Mouse (Mus musculus) spleen, adult 2 months (tissue): ENCODE measurements around the gene Dnase2b. TPM values are rescaled to one million over a fixed set of nuclear protein-coding genes. Genes with fewer than 3 reads are reported as not detected.

ENCODE experiments used
- DNase-seq, 2 experiments: peaks; one replicate each; pipeline versions ENCODE4 v3.0.0 to v3.0.0-alpha.2; 2012 to 2021; ENCODE audit warnings: low spot score in 2 of 2, low read depth in 1 of 2
- H3K27ac ChIP-seq: fragments of 200-500 bp; 2 replicates; pipeline ENCODE4 v1.5.1; 2012; ENCODE audit warnings: low read length, inconsistent platforms; ENCODE audit not compliant: insufficient read depth
- H3K27me3 ChIP-seq: fragments of 200-500 bp; 2 replicates; pipeline ENCODE4 v1.6.1; 2012; ENCODE audit warnings: mild to moderate bottlenecking, moderate library complexity, low read length, inconsistent platforms; ENCODE audit not compliant: control insufficient read depth, insufficient read depth
- H3K36me3 ChIP-seq: fragments of 200-500 bp; 2 replicates; pipeline ENCODE4 v1.6.1; 2012; ENCODE audit warnings: mild to moderate bottlenecking, low read length, inconsistent platforms; ENCODE audit not compliant: control insufficient read depth, insufficient read depth
- H3K4me1 ChIP-seq: fragments of 200-500 bp; 2 replicates; pipeline ENCODE4 v1.6.1; 2011; ENCODE audit warnings: inconsistent platforms; ENCODE audit not compliant: control insufficient read depth, insufficient read depth, insufficient read length
- H3K4me3 ChIP-seq: fragments of 200-500 bp; 2 replicates; pipeline ENCODE4 v1.5.1; 2011; ENCODE audit warnings: mild to moderate bottlenecking, inconsistent platforms; ENCODE audit not compliant: insufficient read depth, insufficient read length; ENCODE audit errors: extremely low read depth
- CTCF ChIP-seq: fragments of 200-500 bp; IDR thresholded peaks from 2 replicates; pipeline ENCODE4 v1.5.1; 2011; ENCODE audit warnings: mild to moderate bottlenecking, inconsistent platforms; ENCODE audit not compliant: insufficient read depth, insufficient read length, insufficient replicate concordance; ENCODE audit errors: extremely low read depth
- POLR2A ChIP-seq: fragments of 200-500 bp; IDR thresholded peaks from 2 replicates; pipeline ENCODE4 v1.6.1; 2011; ENCODE audit warnings: low read depth, low read length, inconsistent platforms
- WGBS: fragments of 180-500 bp; shearing (Covaris S2); methylation state at CpG from one replicate; pipeline ENCODE4 v1.1.7; 2018; 5-methylcytosine and 5-hydroxymethylcytosine counted together
- polyA plus RNA-seq: library from polyadenylated mRNA; depleted of rRNA; stranded (reverse); fragments of >200 nt; gene quantifications from 2 replicates; pipeline ENCODE4 v1.2.3, GENCODE M21; 2012; rRNA removed

Dnase2b gene
- polyA plus RNA-seq: not detected in 2 replicates

DNA sequence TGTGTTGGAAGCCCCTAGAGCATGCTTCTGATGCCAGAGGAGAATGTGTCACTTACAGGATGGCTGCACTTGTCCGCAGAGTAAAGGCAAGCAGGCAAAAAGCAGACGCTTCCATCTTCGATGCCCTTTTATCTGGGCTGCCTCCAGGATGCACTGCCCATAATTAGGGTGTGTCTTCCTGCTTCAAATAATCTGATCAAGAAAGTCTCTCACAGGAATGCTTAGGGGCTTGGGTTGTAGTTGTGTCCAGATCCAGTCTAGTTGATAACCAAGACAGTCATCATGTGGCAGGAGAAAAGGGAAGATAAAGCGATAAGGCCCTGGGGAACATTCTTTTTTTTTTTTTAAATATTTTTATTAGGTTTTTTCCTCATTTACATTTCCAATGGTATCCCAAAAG is at the start of gene Dnase2b:
Gene Dnase2b, minus strand, starts transcription at position 101 of the 400 bp plus-strand sequence.
- TF ChIP-seq CTCF (no peak), POLR2A (no peak)
- no peak for DNase-seq
- Histone ChIP-seq H3K27ac (no peak within 1 kb of the TSS), H3K4me1 (no peaks in the 10 kb centered on the region), H3K36me3 (no peaks in the 10 kb centered on the region), H3K4me3 (no peak within 1 kb of the TSS), H3K27me3 (no peaks in the 10 kb centered on the region)
- 88% methylated on average over 4 of the region's 4 CpGs for WGBS

DNA sequence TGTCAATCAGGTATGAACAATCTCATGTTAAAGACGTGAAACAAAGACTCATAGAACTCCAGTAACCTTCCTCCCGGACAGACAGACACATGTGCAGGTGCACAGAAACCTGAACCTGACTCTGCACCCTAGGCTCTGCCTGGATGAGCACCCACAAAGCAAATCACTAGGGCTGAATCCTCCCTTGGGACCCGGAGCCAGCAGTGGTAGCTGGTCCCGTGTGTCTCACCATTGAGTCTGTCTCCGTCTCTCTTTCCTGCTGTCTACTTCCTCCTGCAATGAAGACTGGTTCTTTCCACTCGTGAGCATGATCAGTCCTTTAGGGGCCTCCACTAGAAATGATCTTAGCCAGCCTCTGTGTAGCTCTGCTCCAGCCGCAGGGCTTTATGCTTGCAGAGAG is 46.5 kb upstream of the Dnase2b start:
- TF ChIP-seq POLR2A (no peak), CTCF (no peak)
- Histone ChIP-seq H3K27ac (no peak overlapping the region), H3K4me1 (no peaks in the 10 kb centered on the region)

DNA sequence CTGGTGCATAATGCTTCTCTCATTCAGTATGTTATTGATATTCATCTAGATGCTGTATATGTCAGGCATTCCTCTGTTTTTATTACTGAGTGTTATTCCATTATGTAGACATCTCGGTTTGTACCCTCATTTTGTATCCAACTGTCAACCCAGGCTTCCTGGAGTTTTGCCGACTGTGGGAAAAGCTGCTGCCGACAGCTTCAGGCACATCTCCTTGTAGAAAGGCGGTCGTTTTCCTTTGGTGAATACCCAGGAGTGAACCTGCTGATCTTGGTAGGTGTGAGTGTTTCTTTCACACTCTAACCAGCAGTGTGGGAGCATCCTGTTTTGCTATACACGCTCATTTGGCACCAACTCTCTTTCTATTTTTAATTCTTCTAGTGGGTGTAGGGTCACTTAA is 45.6 kb upstream of the Dnase2b start:
- Histone ChIP-seq H3K36me3 (no peaks in the 10 kb centered on the region), H3K27ac (no peak overlapping the region), H3K27me3 (no peaks in the 10 kb centered on the region), H3K4me1 (no peaks in the 10 kb centered on the region), H3K4me3 (no peak overlapping the region)
- DNase-seq: no peak
- TF ChIP-seq CTCF: no peak
- 72% methylated on average over 6 of the region's 6 CpGs for WGBS

More for the DNA sequence above, 46.5 kb upstream of the Dnase2b start:
- no peak overlapping the region for H3K4me3 ChIP-seq
- H3K36me3 ChIP-seq: no peaks in the 10 kb centered on the region
- H3K27me3 ChIP-seq: no peaks in the 10 kb centered on the region
- 60% methylated on average over 7 of the region's 7 CpGs for WGBS
- DNase-seq: no peak

DNA sequence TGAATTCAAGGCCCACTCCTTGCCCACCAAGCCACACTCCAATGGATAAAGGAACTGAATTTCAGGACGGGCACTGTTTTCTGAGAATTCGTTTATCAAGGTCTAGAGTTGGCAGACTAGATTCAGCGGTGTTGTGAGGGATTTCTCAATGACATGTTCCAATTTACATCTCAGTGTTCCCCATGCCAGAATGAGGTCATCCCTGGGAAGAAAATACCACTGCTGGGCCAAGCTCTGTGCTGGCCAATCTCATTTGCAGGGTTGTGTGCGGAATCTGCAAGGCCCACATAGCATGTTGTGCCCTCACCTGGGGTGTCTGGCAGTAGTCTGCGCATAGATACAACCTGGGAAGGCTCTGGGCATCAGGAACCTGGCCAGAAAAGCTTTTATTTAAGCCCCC is 43.9 kb upstream of the Dnase2b start:
- H3K27me3 ChIP-seq: no peaks in the 10 kb centered on the region
- 94% methylated on average over 5 of the region's 5 CpGs for WGBS
- no peak overlapping the region for H3K4me3 ChIP-seq
- no peak for DNase-seq
- H3K4me1 ChIP-seq: peaks cover 2% of the 10 kb centered on the region; the same call in 1 of the 2 replicates
- no peaks in the 10 kb centered on the region for H3K36me3 ChIP-seq
- TF ChIP-seq POLR2A (no peak), CTCF (no peak)
- no peak overlapping the region for H3K27ac ChIP-seq

DNA sequence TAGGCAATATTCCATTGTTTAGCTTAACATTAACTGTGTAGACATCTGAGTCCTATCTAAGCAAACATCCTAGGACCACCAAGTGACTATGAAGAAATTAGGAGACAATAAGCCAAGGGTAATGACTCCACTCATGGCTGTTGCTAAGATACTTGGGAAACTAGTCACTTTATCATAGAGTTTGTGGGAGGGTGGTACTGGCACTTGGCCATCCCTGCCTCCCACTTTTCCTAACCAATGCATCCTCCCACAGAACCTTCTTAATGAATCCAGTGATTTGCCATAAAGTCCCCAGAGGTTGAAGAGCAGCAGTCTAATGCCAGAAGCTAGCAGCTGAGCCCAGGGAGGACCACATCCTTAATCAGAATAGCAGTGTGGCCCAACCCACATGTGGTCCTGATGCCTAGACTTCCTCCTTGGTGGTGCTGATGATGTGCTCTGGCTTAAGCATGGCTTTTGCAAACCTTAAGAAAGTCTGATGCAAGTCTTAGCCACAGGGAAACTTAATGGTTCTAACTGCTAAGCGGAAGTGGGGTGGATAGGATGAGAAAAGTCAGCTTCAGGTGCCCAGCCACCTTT is 42.8 kb upstream of the Dnase2b start:
- H3K4me1 ChIP-seq: peaks cover 2% of the 10 kb centered on the region; the same call in 1 of the 2 replicates
- TF ChIP-seq POLR2A (no peak), CTCF (no peak)

DNA sequence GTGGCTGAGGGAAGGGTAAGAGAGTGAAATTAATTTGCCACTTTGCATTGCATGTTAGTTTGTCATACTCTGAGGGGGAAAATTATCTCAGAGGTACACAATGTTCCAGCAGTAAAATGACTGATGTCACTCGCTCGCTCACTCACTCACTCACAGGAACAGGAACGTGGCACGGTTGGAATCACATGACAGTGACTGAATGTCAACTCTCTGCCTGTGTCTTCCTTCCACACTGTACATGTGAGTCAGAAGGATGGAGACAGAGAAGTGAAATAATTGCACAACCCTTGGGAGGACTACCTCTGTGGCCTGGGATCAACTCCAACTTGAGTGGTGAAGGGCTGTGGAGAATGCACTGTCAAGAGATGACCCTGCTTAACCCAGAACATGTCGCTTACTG is 42.0 kb upstream of the Dnase2b start:
- TF ChIP-seq CTCF (no peak), POLR2A (no peak)
- Histone ChIP-seq H3K4me1 (peaks cover 2% of the 10 kb centered on the region; the same call in 1 of the 2 replicates), H3K27ac (no peak overlapping the region), H3K27me3 (no peaks in the 10 kb centered on the region), H3K4me3 (no peak overlapping the region), H3K36me3 (no peaks in the 10 kb centered on the region)
- 81% methylated on average over 5 of the region's 5 CpGs for WGBS
- no peak for DNase-seq

More for the DNA sequence above, 42.8 kb upstream of the Dnase2b start:
- no peak for DNase-seq
- no peak overlapping the region for H3K4me3 ChIP-seq
- no peak overlapping the region for H3K27ac ChIP-seq
- 80% methylated on average over 1 of the region's 1 CpGs for WGBS
- H3K36me3 ChIP-seq: no peaks in the 10 kb centered on the region
- no peaks in the 10 kb centered on the region for H3K27me3 ChIP-seq

DNA sequence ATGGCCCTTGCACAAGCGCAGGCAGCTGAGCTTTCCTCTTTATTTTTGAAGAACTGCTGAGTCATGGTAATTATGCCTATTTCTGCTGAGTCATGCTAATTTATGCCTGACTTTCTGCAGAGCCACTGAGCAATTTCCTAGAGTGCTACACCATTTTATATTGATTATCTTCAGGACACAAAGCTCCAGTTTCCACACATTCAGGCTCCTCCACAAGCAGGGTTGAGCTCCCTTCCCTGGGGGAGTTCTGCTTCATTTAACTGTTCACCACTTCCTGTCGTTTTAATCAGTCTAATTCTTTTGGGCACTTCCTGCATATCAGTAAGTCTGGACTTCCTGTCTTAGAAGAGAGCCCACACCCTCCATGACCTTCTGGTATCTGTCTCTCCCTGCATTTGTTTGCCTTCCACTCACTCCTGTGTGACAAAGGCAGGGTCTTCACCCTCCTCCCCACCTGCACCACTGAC is 39.7 kb upstream of the Dnase2b start:
- H3K27ac ChIP-seq: 0 out of 2 replicates have a peak overlapping the region, but pooled peaks have one; percentile 43
- WGBS: 29% methylated on average over 2 of the region's 2 CpGs
- no peaks in the 10 kb centered on the region for H3K27me3 ChIP-seq
- peaks cover 2% of the 10 kb centered on the region; the same call in 1 of the 2 replicates for H3K4me1 ChIP-seq
- no peak for TF ChIP-seq POLR2A
- no peak for TF ChIP-seq CTCF
- no peaks in the 10 kb centered on the region for H3K36me3 ChIP-seq
- H3K4me3 ChIP-seq: no peak overlapping the region
- DNase-seq: no peak
